Mouse (Mus musculus) MEL (cell line): Measurements from ENCODE around the gene Rbfox3.

Experiments used
- CHD2 ChIP-seq: IDR thresholded peaks from 2 replicates; pipeline ENCODE4 v1.6.1; 2011; ENCODE audit warnings: low read length, improper control_type of control experiment
- CTCF ChIP-seq, 3 experiments: IDR thresholded peaks in 2 of 3; conservative IDR thresholded peaks in 1 of 3; 2 replicates each; pipeline ENCODE4 v1.5.1; 2011 to 2012; ENCODE audit warnings: low read length in 3 of 3, low read depth in 2 of 3, mild to moderate bottlenecking in 2 of 3, improper control_type of control experiment in 1 of 3, inconsistent platforms in 1 of 3, mixed read lengths in 1 of 3, moderate library complexity in 1 of 3; ENCODE audit not compliant: control insufficient read depth in 1 of 3, insufficient read depth in 1 of 3, poor library complexity in 1 of 3, severe bottlenecking in 1 of 3
- EP300 ChIP-seq, 2 experiments: IDR thresholded peaks; 2 replicates each; pipeline ENCODE4 v1.6.1; 2011; ENCODE audit warnings: improper control_type of control experiment in 2 of 2, low read length in 2 of 2, low read depth in 1 of 2, mild to moderate bottlenecking in 1 of 2
- MAX ChIP-seq: IDR thresholded peaks from 2 replicates; pipeline ENCODE4 v1.6.1; 2011; ENCODE audit warnings: low read length, improper control_type of control experiment
- NELFE ChIP-seq: IDR thresholded peaks from 2 replicates; pipeline ENCODE4 v1.6.1; 2011; ENCODE audit warnings: low read depth, low read length, improper control_type of control experiment
- POLR2A ChIP-seq, 2 experiments: IDR thresholded peaks; 2 replicates each; pipeline ENCODE4 v1.6.1; 2011 to 2012; ENCODE audit warnings: low read length in 2 of 2, mild to moderate bottlenecking in 2 of 2, control low read depth in 1 of 2, improper control_type of control experiment in 1 of 2, low read depth in 1 of 2, moderate library complexity in 1 of 2; ENCODE audit not compliant: control insufficient read depth in 1 of 2, insufficient read depth in 1 of 2, poor library complexity in 1 of 2
- UBTF ChIP-seq: IDR thresholded peaks from 2 replicates; pipeline ENCODE4 v1.6.1; 2012; ENCODE audit warnings: low read depth, mild to moderate bottlenecking, inconsistent platforms, low read length, improper control_type of control experiment, moderate library complexity, borderline replicate concordance; ENCODE audit not compliant: insufficient read depth
- USF1 ChIP-seq: IDR thresholded peaks from 2 replicates; pipeline ENCODE4 v1.6.1; 2014; ENCODE audit warnings: low read depth, mild to moderate bottlenecking, inconsistent platforms, low read length, improper control_type of control experiment, moderate library complexity
- ZC3H11A ChIP-seq: IDR thresholded peaks from 2 replicates; pipeline ENCODE4 v1.6.1; 2012; ENCODE audit warnings: low read depth, mild to moderate bottlenecking, inconsistent platforms, low read length, improper control_type of control experiment
- ZKSCAN1 ChIP-seq: IDR thresholded peaks from 2 replicates; pipeline ENCODE4 v1.6.1; 2012; ENCODE audit warnings: low read depth, mild to moderate bottlenecking, inconsistent platforms, low read length, improper control_type of control experiment, moderate library complexity

DNA sequence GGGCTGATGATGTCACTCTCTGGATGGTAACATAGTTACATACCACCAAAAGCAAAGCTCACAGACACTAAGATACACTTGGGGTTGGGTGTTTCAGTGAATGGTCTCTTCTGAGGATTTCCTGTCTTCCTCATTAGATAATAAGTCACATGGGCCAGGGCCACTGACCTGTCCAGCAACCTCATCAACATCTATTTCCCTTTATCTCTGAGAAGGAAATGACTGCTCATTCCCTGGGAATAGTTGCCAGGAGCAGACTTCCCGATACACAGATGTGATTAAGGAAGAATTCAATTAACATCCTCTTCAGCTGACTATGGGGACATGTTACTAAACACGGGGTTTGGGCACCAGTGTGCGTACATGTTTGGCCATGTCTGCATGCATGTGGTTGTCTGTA is 245.2 kb downstream of the Rbfox3 start:
- TF ChIP-seq MAX (no peak), POLR2A (IDR thresholded peaks at IDR 0.05; ENCODE audit: control insufficient read depth in 1 of 2, insufficient read depth in 1 of 2, low read depth in 1 of 2, low read length in 2 of 2, poor library complexity in 1 of 2) (no peak), UBTF (no peak), CHD2 (no peak), CTCF (IDR thresholded peaks at IDR 0.05 in 2 of 3, conservative IDR thresholded peaks at IDR 0.05 in 1 of 3; ENCODE audit: control insufficient read depth in 1 of 3, insufficient read depth in 1 of 3, low read depth in 2 of 3, low read length in 3 of 3, poor library complexity in 1 of 3, severe bottlenecking in 1 of 3) (no peak), ZC3H11A (no peak), EP300 (IDR thresholded peaks at IDR 0.05; ENCODE audit: low read depth in 1 of 2, low read length in 2 of 2) (no peak), NELFE (no peak), ZKSCAN1 (no peak), USF1 (no peak)
